Mouse (Mus musculus) frontal cortex, adult (tissue): ENCODE data around the gene Gm44503.

Source experiments
- ATAC-seq: cut with Nextera tagmentation; 2 replicates; pipeline ENCODE4 v1.9.2; 2017; ENCODE audit warnings: mild to moderate bottlenecking, moderate library complexity, mixed read lengths; ENCODE audit not compliant: low TSS enrichment

Gm44503 gene

DNA sequence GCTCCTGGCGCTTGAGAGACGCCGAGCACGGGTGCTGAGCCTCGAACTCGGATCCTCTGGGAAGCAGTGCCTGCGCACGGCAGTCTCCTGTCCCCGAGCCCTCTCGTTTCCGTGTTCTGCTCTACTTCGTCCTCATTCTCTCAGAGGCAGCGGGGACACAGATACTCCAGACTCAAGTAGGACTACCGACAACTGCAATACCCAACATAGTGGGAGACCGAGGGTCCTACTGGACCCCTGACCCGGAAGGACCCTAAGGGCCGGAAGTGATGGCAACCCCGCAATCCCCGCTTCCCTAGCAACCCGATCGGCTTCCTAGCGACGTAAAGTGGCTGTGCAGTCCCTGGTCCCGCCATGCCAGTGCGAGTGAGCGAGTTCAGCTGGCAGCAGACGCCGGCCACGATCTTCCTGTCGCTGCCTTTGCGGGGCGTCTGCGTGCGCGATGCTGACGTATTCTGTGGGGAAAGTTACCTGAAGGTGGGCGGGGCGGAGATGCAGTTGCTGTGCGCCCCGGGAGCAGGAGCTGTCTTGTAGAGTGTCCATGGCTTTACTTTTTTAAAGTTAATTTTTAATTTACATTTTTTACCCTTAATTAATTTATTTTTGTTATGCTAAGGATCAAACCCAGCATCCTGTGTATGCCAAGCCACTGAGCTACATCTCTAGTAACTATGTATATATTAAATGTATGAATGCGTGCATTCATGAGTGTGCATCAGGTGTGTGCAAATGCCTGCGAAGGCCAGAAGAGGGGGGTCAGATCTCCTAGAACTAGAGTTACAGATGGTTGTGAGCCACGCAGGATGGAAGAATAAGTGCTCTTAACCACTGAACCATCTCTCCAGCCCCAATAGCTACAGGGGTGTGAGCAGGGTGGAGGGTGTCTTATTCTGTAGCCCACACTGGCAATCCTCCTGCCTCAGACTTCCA is at the start of gene Gm44503, which contains the start of gene Dyx1c1:
Gene Gm44503, plus strand, starts transcription at position 332 of the 930 bp plus-strand sequence.
Gene Dyx1c1, plus strand, starts transcription at position 265 of the 930 bp plus-strand sequence.
- ATAC-seq = peak; percentile 93

DNA sequence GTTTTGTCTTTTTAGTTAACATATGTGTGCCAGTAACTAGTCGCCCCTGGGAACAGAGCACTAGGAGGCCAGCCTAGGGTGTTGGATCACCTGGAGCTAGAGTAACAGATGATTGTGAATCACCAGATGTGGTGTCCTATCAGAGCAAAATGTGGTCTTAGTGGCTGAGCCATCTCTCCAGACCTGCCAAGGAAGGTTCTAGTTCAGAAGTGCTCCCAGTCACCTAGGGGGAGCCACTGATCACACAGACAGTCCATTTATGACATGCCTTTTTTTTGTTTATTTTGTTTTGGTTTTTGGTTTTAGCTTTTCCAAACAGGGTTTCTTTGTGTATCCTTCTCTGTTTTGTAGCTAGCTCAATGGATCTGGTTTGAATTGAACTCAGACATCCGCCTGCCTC is 47.3 kb upstream of the Gm44503 start:
- no peak for ATAC-seq

DNA sequence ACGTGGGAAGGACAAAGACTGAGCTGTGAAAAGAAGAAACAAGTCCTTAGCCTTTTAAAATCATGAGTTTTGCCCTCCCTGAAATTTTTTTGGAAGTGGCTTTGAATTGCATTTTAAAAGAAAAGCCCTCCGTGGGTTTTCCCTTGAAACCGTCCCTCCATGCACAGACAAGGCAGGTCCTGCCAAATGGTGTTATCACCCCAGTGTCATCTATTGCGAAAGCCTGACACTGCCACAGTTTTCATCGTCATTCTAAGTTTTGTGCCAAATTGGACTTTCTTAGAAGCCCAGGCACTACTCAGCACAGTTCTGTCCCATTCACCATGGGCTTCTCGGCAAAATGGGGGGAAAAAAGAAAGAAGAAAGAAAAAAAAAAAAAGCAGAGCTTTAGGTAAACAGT is 45.1 kb upstream of the Gm44503 start:
- no peak for ATAC-seq

DNA sequence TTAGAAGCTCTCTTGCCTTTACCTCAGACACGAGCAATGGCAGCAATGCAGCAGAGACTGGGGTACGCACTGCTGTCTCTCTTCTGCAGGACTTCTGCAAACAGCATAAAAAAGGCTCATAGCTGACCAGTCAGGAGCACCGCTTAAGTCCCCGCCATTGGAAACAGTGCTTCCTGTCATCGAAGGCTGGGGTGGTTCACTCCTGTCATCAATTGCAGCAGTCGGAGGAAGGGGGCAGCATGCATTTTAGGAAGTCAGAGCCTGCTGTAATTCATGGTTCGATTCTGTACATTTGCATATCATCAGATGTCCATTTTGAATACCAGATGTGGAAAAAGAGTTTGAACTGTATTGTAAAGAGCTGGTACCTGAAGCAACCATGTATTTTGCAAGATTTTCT is 42.9 kb upstream of the Gm44503 start:
- no peak for ATAC-seq

DNA sequence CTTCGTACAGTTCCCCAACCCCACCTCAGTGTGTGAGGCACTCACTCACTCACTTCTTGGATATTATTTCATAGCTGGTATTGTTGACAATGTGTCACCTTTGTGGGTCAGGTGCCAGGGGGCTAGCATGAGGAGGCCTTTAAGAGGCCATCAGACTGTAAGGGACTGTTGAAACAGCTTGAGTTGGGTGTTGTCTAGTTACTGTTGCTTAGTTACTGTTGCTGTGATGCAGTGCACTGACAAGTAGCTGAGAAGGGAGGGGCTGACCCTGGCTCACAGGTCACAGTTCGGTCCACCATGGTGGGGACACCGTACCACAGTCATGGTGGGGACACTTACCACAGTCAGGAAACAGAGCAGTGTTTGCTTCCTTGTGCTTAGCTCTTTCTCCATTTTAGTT is 35.6 kb upstream of the Gm44503 start:
- ATAC-seq = no peak

DNA sequence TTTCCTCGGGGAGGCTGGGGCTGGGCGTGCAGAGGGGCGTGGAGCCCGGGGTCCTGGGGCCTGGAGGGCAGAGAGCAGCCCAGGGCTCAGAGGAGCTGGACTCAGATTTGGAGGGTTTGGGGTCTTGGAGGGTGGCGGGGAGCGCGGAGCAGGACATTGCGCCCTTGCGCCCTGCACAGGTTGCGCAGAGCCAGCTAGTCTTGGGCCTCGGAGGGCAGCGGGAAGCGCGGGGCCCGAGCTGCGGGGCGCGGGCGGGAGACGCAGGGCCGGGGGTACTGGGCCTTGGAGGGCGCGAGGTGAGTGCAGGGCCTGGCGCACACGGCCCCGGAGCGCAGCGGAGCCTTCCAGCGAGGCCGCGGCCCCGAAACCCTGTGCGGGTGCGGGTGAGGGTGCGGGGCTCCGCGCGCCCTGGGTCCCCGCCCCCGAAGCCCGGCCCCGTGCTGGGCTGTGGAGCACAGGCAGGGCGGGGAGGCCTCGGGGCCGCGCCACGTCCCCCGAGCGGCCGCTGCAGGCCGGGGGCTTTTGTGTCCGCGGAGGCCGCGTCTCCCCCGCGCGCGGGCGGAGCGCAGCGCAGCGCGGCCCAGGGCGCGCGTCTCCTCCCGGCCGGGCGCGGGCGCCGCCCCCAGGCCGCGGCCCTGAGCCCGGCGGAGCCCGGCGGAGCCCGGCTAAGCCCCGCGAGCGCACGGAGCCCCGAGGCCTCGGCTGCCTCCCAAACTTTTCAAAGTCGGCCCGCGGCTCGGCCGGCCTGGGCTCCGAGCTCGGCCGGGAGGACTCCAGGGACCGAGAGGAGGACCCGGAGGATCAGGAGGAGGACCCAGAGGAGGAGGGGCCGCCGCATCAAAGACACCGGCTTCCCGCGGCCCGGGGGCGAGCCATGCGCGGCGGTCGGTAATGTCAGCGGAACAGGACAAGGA is 33.4 kb upstream of the Gm44503 start, which contains the start of gene Pygo1:
Gene Pygo1, plus strand, starts transcription at position 625 of the 914 bp plus-strand sequence.
- peak; percentile 66 for ATAC-seq

DNA sequence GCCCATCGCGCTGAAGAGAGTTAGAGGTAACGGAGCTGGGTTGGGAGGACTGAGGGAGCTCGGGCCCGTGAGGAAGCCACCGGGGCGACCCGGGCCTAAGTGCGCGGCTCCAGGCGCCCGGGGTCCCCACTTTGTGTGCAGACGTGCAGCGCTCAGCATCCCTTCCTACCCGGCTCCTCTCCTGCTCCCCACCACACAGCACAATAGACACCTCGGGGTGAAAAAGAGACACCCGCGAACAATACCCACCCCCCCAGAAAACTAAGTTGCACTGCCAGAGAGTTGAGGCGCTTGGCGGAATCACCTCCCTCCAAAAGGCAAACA is 32.8 kb upstream of the Gm44503 start:
- no peak for ATAC-seq

DNA sequence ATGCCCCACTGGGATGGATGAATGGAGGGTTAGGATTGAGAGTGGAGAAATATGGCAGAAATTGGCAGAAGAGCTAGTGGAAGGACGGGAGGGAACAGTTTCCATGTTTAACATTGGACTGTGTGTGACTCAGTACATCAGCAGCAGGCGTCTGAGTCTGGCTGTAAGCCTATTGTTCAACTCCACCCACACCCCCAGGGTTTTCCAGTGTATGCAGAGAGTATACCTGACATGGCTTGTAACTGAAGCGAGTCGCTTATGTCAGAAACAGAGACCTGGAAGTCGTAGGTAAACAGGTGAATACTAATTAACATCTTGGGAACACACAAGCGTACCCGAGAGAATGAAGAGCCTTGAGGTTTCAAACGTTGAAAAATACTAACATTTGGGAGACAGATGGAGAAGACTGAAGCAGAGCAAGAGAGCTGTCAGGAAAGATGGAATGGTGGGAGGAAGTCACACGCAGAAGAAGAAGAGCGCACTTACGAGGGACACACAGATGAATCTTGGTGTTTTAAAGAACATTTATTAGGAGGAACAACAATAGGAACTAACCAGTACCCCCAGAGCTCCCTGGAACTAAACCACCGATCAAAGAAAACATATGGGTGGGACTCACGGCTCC is 27.4 kb upstream of the Gm44503 start:
- peak; percentile 97 for ATAC-seq

DNA sequence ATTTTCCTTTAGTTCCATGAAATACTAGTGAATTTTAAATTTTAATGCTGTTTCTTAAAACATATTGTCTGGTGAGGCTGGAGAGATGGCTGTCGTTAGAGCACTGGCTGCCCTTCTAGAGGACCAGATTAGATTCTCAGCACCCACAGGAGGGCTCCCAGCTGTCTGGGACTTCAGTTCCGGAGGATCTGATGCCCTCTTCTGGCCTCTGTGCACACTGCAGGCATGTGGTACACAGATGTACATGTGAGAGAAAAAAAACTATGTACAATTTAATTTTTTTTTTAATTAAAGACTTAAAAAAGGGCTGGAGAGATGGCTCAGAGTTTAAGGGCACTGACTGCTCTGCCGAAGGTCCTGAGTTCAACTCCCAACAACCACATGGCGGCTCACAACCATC is 23.3 kb upstream of the Gm44503 start:
- ATAC-seq = no peak

DNA sequence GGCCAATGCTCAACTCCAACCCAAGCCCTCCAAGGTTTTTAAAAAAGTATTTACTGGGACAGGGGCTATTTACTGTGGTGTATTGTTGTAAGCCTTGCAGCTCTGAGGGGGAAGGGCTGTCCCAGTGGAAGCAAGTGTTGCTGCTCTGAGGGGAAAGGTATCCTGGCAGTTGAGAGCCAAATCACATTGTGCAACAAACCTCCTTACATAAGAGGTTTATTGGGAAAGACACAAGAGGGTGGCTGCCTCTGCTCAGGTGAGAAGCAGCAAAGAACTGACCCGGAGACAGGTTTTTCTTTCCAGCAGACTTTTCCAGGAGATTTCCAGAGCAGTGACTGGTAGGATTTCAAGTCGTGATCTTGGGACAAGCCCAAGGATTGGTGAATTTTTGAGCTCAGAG is 22.4 kb upstream of the Gm44503 start:
- no peak for ATAC-seq

DNA sequence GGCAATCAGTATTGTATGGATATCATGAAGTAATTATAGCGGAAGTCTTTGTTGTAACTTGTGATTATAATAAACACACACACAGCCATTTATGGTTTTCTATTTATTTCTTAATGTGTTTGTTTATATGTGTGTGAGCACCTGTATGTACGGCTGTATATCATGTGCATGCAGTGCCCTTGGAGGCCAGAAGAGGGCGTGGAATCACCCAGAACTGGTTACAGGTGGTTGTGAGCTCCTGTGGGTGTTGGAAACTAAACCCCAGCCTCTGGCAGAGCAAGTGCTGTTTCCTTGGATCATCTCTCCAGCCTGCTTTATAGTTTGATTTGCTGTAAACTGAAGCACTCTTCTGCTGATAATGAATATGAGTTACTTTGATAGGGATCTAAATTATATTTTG is 15.2 kb upstream of the Gm44503 start:
- no peak for ATAC-seq

DNA sequence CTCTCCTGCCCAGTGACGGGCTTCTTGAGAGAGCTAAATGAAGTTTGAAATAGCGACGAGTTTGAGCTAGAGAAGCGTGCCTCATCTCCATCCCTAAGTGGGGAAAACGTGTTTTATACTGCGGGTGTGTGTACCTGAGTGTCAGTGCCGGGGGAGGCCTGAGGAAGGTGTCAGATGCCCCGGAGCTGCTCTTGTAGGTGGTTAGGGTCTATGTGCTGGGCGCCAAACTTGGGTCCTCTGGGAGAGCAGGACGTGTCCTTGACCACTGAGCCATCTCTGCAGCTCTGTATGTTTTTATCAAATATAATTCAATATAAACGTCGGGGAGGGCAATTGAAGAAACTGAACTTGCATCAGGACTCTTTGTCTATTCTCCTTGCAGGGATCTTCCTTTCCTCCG is 14.4 kb upstream of the Gm44503 start:
- no peak for ATAC-seq

DNA sequence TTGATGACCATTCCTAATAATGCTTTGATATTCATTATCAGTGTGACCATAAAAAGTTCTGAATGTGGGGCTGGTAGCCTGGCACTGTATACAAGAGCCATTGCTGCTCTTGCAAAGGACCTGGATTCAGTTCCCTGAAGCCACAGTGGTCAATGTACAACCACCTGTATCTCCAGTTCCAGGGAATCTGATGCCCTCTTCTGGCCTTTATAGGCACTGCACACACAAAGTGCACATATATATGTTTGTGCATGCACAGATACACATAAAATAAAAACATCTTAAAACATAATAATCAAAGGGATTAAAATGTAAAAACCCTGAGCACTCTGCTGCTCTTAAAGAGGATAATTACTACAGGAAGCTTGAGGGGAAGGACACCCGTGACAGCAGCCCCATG is 11.6 kb upstream of the Gm44503 start:
- no peak for ATAC-seq

DNA sequence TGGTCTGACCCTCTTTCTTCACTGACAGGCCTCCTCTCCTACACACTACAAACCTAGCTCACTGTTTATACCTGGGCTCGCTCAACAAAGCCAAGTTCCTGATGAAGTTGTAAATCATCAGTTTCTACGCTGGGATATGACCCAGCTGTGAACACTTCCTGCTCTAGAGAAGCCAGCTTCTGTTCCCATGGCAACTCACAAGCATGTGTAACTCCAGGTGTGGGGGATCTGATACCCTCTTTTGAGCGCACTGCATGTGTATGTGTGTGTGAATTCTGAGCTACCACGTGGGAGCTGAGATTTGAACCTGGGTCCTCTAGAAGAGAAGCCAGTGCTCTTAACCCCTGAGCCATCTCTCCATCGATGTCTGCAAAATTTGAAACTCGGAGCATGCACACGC is 9.1 kb upstream of the Gm44503 start:
- ATAC-seq = no peak

DNA sequence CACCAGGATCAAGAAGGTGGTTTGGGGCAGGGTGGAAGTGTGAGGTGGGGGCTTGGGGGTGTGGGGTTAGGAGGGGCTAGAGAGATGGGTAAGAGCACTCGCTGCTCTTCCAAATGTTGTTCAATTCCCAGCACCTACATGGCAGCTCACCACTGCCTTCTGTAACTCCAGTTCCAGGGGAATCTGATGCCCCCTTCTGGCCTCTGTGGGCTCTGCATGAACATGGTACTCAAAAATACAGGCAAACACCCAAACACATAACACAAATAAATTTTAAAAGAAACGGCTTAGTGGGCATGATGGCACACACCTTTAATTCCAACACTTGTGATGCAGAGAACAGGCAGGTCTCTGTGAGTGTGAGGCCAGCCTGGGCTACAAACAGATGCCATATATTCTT is 3.9 kb upstream of the Gm44503 start:
- no peak for ATAC-seq

DNA sequence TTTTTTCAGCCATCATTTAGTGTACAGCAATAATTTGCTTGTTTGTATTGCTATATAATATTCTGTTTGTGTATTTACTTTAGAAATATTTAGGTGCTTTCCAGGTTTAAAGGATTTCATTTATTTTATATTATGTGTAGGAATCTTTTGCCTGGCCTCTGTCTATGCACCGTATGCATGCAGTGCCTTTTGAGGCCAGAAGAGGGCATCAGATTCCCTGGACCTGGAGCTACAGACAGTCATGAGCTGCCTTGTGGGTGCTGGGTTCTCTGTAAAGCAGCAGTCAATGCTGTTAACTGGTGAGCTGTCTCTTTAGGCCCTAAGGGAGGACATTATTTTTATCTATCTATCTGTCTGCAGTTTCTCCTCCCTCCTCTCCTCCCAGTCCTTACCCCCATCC is 3.1 kb upstream of the Gm44503 start:
- ATAC-seq = peak; percentile 51

DNA sequence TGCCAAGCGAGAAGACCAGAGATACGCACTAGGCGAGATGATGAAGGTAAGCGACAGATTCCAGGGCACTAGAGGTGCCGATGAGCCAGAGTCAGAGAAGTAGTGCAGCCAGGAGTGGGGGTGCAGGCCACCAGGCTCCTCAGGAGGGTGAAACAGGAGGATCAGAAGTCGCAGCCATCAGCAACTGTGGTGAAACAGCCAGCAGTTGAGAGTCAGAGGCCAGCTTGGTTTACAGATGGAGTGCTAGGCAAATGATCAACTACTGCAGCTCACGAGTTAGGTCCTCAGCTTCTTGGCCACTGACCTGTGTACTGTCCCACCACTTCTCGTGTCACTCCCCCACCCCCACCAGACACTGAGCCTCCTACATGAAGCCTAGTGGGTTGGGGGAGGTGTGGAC is 2.7 kb downstream of the Gm44503 start:
- ATAC-seq = no peak

DNA sequence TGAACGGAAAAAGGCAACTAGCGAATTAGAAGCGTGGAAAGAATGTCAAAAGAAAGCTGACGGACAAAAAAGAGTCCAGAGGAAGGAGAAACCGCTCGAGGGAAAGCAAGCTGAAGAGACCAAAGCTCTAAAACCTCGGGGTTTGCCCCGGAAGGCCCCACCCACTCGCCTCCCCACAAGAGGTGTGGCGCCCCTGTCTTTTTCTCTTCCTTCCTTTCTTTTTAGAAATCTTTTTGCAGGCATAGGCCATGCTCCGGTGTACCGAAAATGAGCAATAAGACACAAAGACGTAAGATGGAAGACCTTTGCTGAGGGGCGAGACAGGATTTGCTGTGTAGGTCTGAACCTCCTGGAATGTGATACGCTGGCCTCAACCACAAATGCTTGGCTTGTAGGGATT is 3.3 kb downstream of the Gm44503 start:
- ATAC-seq = no peak

DNA sequence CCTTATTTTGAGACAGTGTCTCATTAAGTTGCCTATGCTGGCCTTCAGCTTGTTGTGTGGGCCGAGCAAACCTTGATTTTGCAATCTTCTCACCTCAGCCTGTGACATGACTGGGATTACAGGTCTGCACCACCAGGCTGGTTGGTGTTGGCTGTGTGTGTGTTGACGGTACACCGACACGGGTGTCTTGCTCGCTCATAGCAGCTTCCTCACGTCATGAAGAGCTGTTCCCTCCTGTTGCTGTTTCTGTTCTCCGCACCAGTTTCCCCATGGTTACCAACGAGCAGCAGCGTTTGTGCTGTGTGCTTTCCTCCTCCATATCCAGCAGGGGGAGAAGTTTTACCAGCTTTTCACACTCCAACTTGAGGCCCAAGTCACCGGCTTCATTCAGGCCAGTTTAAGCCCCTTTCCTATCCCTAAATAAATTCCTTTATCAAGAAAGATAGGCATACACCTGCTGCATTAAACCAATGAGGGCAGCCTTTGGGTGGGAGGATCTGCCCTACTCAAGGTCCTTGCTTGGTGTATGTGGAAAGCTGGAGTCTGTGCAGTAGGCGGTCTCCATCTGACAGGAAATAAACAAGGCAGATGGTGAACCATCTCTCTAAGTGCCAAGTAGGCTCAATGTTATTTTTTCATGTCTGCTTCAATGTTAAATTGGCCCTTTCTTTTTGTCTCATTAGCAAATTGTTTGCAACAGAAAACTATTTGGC is 9.9 kb downstream of the Gm44503 start:
- ATAC-seq = peak; percentile 95

DNA sequence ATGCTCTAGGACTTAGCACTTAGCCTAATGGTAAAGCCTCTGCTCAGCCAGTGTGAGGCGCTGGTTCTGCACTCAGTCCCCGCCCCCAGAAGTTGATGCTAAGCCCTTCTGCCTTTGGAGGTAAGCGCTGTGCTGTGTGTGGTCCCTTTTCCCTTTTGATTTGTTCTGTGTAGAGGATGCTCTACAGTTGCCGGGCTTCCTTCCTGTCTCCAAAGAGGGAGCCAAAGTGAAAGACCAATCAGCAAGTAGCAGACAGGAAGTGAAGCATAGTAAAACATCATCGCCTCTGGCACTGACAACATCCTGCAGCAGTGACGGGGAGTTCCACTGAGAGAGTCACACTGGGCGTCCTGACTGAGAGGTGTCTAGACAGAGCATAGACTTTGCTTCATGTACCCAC is 11.2 kb downstream of the Gm44503 start:
- no peak for ATAC-seq

DNA sequence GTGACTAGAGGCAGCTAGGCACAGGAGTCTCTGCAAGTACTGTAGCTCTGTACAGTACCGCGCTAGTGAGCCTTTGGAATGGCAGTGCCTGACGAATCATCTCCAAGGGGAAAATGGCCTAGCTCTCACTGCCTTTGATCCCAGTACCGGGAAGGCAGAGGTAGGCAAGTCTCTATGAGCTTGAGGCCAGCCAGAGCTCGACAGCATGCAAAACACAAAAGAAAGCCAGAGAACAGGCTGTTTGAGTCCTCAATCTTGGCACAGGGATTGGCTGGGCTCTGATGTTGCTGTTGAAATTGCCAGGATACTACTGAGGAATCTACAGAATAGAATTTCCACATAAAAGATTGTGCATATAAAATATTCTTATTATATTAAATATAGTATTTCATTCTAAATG is 13.8 kb downstream of the Gm44503 start:
- ATAC-seq = no peak

DNA sequence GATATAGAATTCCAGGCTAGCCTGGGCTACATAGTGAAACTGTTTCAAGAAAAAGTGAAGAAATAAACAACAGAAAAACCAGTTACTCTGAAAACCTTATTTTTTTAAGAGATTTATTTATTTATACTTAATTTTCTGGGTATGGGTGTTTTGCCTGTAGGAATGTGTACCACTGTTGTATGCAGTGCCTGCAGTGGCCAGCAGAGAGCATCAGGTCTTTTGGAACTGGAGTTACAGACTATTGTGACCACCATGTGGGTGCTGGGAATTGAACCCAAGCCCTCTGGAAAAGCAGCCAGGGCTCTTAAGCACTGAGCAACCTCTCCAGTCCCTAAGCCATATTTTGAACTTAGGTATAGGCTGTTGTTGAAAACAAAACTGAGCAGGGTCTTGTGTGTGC is 14.3 kb downstream of the Gm44503 start:
- ATAC-seq = no peak
